Comparison of ENCODE assay signal across 27 mouse cellular contexts in genomic region chr2:163554996-163555395, GRCm38 (mm10). TPM values are rescaled to one million over a fixed set of nuclear protein-coding genes. Genes with fewer than 3 reads are reported as not detected.
DNase-seq lines count a peak whose midpoint lies in the region; ATAC-seq and TF ChIP-seq lines count a peak whose summit lies in the region.
"Had no signal": no experiment of that assay in that cellular context is flagged by ENCODE, and none has a peak within 500 bp of the region (broad histone marks: within the 10 kb centered on the region; RNA-seq: fewer than 3 reads in every experiment).

No protein-coding gene starts in this region.

- WGBS in embryonic facial prominence, embryonic 14.5 days, result 78% methylated on average over 6 of the region's 6 CpGs
- 80% methylated on average over 6 of the region's 6 CpGs for WGBS in embryonic facial prominence, embryonic 10.5 days
- WGBS in liver, adult 2 months, result 28% methylated on average over 6 of the region's 6 CpGs
- WGBS in liver, embryonic 13.5 days (ENCODE audit: insufficient replicate concordance), result 70% methylated on average over 6 of the region's 6 CpGs
- WGBS in heart, embryonic 11.5 days (ENCODE audit: insufficient replicate concordance), result 65% methylated on average over 6 of the region's 6 CpGs

- H3K4me2 ChIP-seq in embryonic facial prominence, embryonic 14.5 days (ENCODE audit: low read depth, low read length), result no peak overlapping the region
- no peak overlapping the region for H3K4me2 ChIP-seq in liver, embryonic 13.5 days
- no peak overlapping the region for H3K4me2 ChIP-seq in heart, embryonic 11.5 days
- H3K4me2 ChIP-seq: embryonic facial prominence, embryonic 12.5 days; forebrain, embryonic 13.5 days; limb, embryonic 12.5 days; midbrain, embryonic 13.5 days had no signal

- H3K79me2 ChIP-seq in liver, adult 2 months (ENCODE audit: control insufficient read depth, insufficient read depth, low read length), result no peaks in the 10 kb centered on the region; the same call in 1 of the 2 replicates

- no peaks in the 10 kb centered on the region for H3K27me3 ChIP-seq in embryonic facial prominence, embryonic 14.5 days (replicated peaks; ENCODE audit: control insufficient read depth, insufficient read depth, low read length)
- peaks cover 3% of the 10 kb centered on the region; the same call in 1 of the 2 replicates for H3K27me3 ChIP-seq in embryonic facial prominence, embryonic 10.5 days (replicated peaks; ENCODE audit: low read depth, poor library complexity, severe bottlenecking)
- H3K27me3 ChIP-seq in liver, adult 2 months (ENCODE audit: control insufficient read depth, insufficient read depth, low read length), result no peaks in the 10 kb centered on the region
- no peaks in the 10 kb centered on the region for H3K27me3 ChIP-seq in liver, embryonic 13.5 days
- H3K27me3 ChIP-seq in heart, embryonic 11.5 days (ENCODE audit: control insufficient read depth, insufficient read depth, low read length), result peaks cover 28% of the 10 kb centered on the region
- H3K27me3 ChIP-seq: embryonic facial prominence, embryonic 12.5 days; forebrain, embryonic 13.5 days; midbrain, embryonic 13.5 days had no signal

- H3K4me1 ChIP-seq in embryonic facial prominence, embryonic 14.5 days (ENCODE audit: control insufficient read depth, insufficient read depth, low read length), result no peaks in the 10 kb centered on the region
- no peaks in the 10 kb centered on the region for H3K4me1 ChIP-seq in embryonic facial prominence, embryonic 10.5 days
- peaks cover 68% of the 10 kb centered on the region for H3K4me1 ChIP-seq in liver, adult 2 months (ENCODE audit: control insufficient read depth, insufficient read depth, low read length)
- H3K4me1 ChIP-seq in liver, embryonic 13.5 days (replicated peaks), result peaks cover 63% of the 10 kb centered on the region
- H3K4me1 ChIP-seq in heart, embryonic 11.5 days (ENCODE audit: control insufficient read depth, insufficient read depth, low read length), result 0 out of 2 replicates have a peak, but pooled peaks cover 7% of the 10 kb centered on the region
- H3K4me1 ChIP-seq: embryonic facial prominence, embryonic 12.5 days; forebrain, embryonic 13.5 days; limb, embryonic 12.5 days; midbrain, embryonic 13.5 days had no signal

- peak; percentile 12 for DNase-seq in embryonic facial prominence, embryonic 14.5 days (ENCODE audit: low spot score)
- DNase-seq in embryonic facial prominence, embryonic 10.5 days (ENCODE audit: low spot score), result no peak
- peak; percentile 76 for DNase-seq in liver, adult 2 months (ENCODE audit: extremely low read depth, low read depth, low spot score)
- DNase-seq in liver, result no peak
- no peak for DNase-seq in liver, embryonic 13.5 days
- DNase-seq: cerebellum, adult 18-20 months; cerebellum, postnatal 14 days; gastrocnemius, adult 2 months; kidney, postnatal 10 days; lung, adult 2 months; lung, postnatal 14 days; right cerebral cortex, postnatal 14 days; spleen, adult 18-20 months had no signal

- no peak for TF ChIP-seq CTCF in liver, adult 2 months (IDR thresholded peaks at IDR 0.05; ENCODE audit: low read depth, low read length)

- no peaks in the 10 kb centered on the region for H3K9me3 ChIP-seq in embryonic facial prominence, embryonic 14.5 days (ENCODE audit: control insufficient read depth, low read length)
- no peaks in the 10 kb centered on the region for H3K9me3 ChIP-seq in embryonic facial prominence, embryonic 10.5 days
- H3K9me3 ChIP-seq in liver, embryonic 13.5 days (replicated peaks), result no peaks in the 10 kb centered on the region
- no peaks in the 10 kb centered on the region for H3K9me3 ChIP-seq in heart, embryonic 11.5 days (replicated peaks; ENCODE audit: control insufficient read depth, low read length)
- H3K9me3 ChIP-seq: embryonic facial prominence, embryonic 12.5 days; forebrain, embryonic 13.5 days; hindbrain, embryonic 10.5 days; limb, embryonic 12.5 days; midbrain, embryonic 13.5 days had no signal

- no peaks in the 10 kb centered on the region for H3K36me3 ChIP-seq in embryonic facial prominence, embryonic 14.5 days (ENCODE audit: control insufficient read depth, insufficient read depth, low read length)
- H3K36me3 ChIP-seq in embryonic facial prominence, embryonic 10.5 days (replicated peaks), result no peaks in the 10 kb centered on the region
- H3K36me3 ChIP-seq in liver, adult 2 months (ENCODE audit: control insufficient read depth, insufficient read depth, low read length), result peaks cover 58% of the 10 kb centered on the region
- H3K36me3 ChIP-seq in liver, embryonic 13.5 days, result peaks cover 17% of the 10 kb centered on the region; the same call in 1 of the 2 replicates
- H3K36me3 ChIP-seq in heart, embryonic 11.5 days (ENCODE audit: control insufficient read depth, insufficient read depth, low read length), result no peaks in the 10 kb centered on the region
- H3K36me3 ChIP-seq: embryonic facial prominence, embryonic 12.5 days; hindbrain, embryonic 10.5 days; limb, embryonic 12.5 days; midbrain, embryonic 13.5 days had no signal

- TF ChIP-seq POLR2A in liver, adult 2 months (IDR thresholded peaks at IDR 0.05; ENCODE audit: extremely low read depth, insufficient read depth, low read length), result no peak

- no peak overlapping the region for H3K9ac ChIP-seq in embryonic facial prominence, embryonic 14.5 days (ENCODE audit: low read depth, low read length)
- peak overlapping the region; percentile 50 for H3K9ac ChIP-seq in liver, adult 2 months (ENCODE audit: low read depth, low read length)
- H3K9ac ChIP-seq in liver, embryonic 13.5 days, result no peak overlapping the region
- no peak overlapping the region for H3K9ac ChIP-seq in heart, embryonic 11.5 days (ENCODE audit: low read depth, low read length)
- H3K9ac ChIP-seq: embryonic facial prominence, embryonic 12.5 days; forebrain, embryonic 13.5 days; limb, embryonic 12.5 days; midbrain, embryonic 13.5 days had no signal

- H3K27ac ChIP-seq in embryonic facial prominence, embryonic 14.5 days (replicated peaks; ENCODE audit: low read depth, low read length), result no peak overlapping the region
- no peak overlapping the region for H3K27ac ChIP-seq in embryonic facial prominence, embryonic 10.5 days (replicated peaks)
- peak overlapping the region; percentile 85 for H3K27ac ChIP-seq in liver, adult 2 months (replicated peaks; ENCODE audit: insufficient read depth, low read depth, low read length)
- peak overlapping the region; percentile 70 for H3K27ac ChIP-seq in liver, embryonic 13.5 days
- no peak overlapping the region for H3K27ac ChIP-seq in heart, embryonic 11.5 days (ENCODE audit: low read depth, low read length)
- H3K27ac ChIP-seq: embryonic facial prominence, embryonic 12.5 days; forebrain, embryonic 13.5 days; gastrocnemius, adult 2 months; hindbrain, embryonic 10.5 days; limb, embryonic 12.5 days; midbrain, embryonic 13.5 days had no signal

- ATAC-seq in embryonic facial prominence, embryonic 14.5 days (ENCODE audit: low read depth), result no peak
- ATAC-seq in liver, embryonic 13.5 days (ENCODE audit: low read depth), result peak; percentile 3; the same call in 1 of the 2 replicates
- no peak for ATAC-seq in erythroid progenitor cell, adult 5-6 weeks (replicated peaks; ENCODE audit: low FRiP score, poor library complexity, severe bottlenecking)
- ATAC-seq in heart, embryonic 11.5 days (replicated peaks; ENCODE audit: insufficient number of reproducible peaks, low FRiP score, low TSS enrichment), result no peak
- ATAC-seq: forebrain, embryonic 13.5 days; hindbrain, embryonic 16.5 days; midbrain, embryonic 13.5 days had no signal

- H3K4me3 ChIP-seq in embryonic facial prominence, embryonic 14.5 days (ENCODE audit: low read depth, low read length), result no peak overlapping the region
- H3K4me3 ChIP-seq in embryonic facial prominence, embryonic 10.5 days, result no peak overlapping the region
- no peak overlapping the region for H3K4me3 ChIP-seq in liver, adult 2 months (ENCODE audit: insufficient read depth, low read depth, low read length)
- no peak overlapping the region for H3K4me3 ChIP-seq in liver, embryonic 13.5 days (replicated peaks)
- no peak overlapping the region for H3K4me3 ChIP-seq in heart, embryonic 11.5 days (ENCODE audit: low read depth, low read length)
- H3K4me3 ChIP-seq: embryonic facial prominence, embryonic 12.5 days; erythroblast, embryonic 14.5 days; forebrain, embryonic 13.5 days; gastrocnemius, adult 2 months; hindbrain, embryonic 10.5 days; limb, embryonic 12.5 days; midbrain, embryonic 13.5 days had no signal

RNA-seq across cellular contexts. Expression of gene Ttpal, which starts 47.1 kb away (rescaled TPM):
- 40.6 and 46.2 TPM in 2 replicates for polyA plus RNA-seq in embryonic facial prominence, embryonic 14.5 days (2014; fragmentation: Nextera tagmentation; extraction: Ambion mirVana)
- 31.3 and 33.4 TPM in 2 replicates for polyA plus RNA-seq in embryonic facial prominence, embryonic 10.5 days (2016; fragmentation: Nextera tagmentation; extraction: Ambion mirVana)
- total RNA-seq in liver, adult 2 months (2014; rRNA removed), result 9.3 and 9.7 TPM in 2 replicates
- polyA plus RNA-seq in liver, adult 2 months (2012; rRNA removed), result 8.1 and 12.4 TPM in 2 replicates
- 13.9 and 15.9 TPM in 2 replicates for polyA plus RNA-seq in liver, embryonic 13.5 days (2015; fragmentation: Nextera tagmentation; extraction: Ambion mirVana)
- total RNA-seq in erythroid progenitor cell, adult 5-6 weeks (2015; ENCODE audit: low replicate concordance), result 10.8 and 10.9 TPM in 2 replicates
- total RNA-seq in erythroid progenitor cell, adult 5-6 weeks (2017; ENCODE audit: low replicate concordance), result 6.4 and 6.8 TPM in 2 replicates
- 28.2 TPM in 2 replicates for polyA plus RNA-seq in heart, embryonic 11.5 days (2014; fragmentation: Nextera tagmentation; extraction: Ambion mirVana)

RNA-seq across cellular contexts. Expression of gene Hnf4a, which starts 48.4 kb away (rescaled TPM):
- not detected in 2 replicates for polyA plus RNA-seq in embryonic facial prominence, embryonic 14.5 days (2014; fragmentation: Nextera tagmentation; extraction: Ambion mirVana)
- not detected in 2 replicates for polyA plus RNA-seq in embryonic facial prominence, embryonic 10.5 days (2016; fragmentation: Nextera tagmentation; extraction: Ambion mirVana)
- total RNA-seq in liver, adult 2 months (2014; rRNA removed), result 164 and 213 TPM in 2 replicates
- 260 and 313 TPM in 2 replicates for polyA plus RNA-seq in liver, adult 2 months (2012; rRNA removed)
- polyA plus RNA-seq in liver, embryonic 13.5 days (2015; fragmentation: Nextera tagmentation; extraction: Ambion mirVana), result 12.3 and 15.3 TPM in 2 replicates
- total RNA-seq in erythroid progenitor cell, adult 5-6 weeks (2015; ENCODE audit: low replicate concordance), result not detected in 2 replicates
- not detected in 2 replicates for total RNA-seq in erythroid progenitor cell, adult 5-6 weeks (2017; ENCODE audit: low replicate concordance)
- 0.04 and 0.56 TPM in 2 replicates for polyA plus RNA-seq in heart, embryonic 11.5 days (2014; fragmentation: Nextera tagmentation; extraction: Ambion mirVana)
- total RNA-seq: gastrocnemius, adult 2 months; heart, adult 8-10 months; layer of hippocampus, adult 18-20 months; layer of hippocampus, postnatal 14 days; monocyte, adult 5-6 weeks; neutrophil, adult 5-6 weeks had no signal
- polyA plus RNA-seq: embryonic facial prominence, embryonic 12.5 days; forebrain, embryonic 13.5 days; hindbrain, embryonic 10.5 days; hindbrain, embryonic 16.5 days; limb, embryonic 12.5 days; midbrain, embryonic 13.5 days had no signal

Comparison
In these comparisons a context has a peak if more than half of its experiments do, and no peak if none do; other contexts are left out.
1. DNase-seq: peak in embryonic facial prominence, embryonic 14.5 days (single experiment) and liver, adult 2 months (single experiment); none in embryonic facial prominence, embryonic 10.5 days (single experiment), liver (single experiment) and liver, embryonic 13.5 days (single experiment).
2. RNA of gene Hnf4a, which starts 48.4 kb away (polyA plus RNA-seq): 260 to 313 TPM in liver, adult 2 months; 12.3 to 15.3 TPM in liver, embryonic 13.5 days, 0.04 to 0.56 TPM in heart, embryonic 11.5 days, not detected in embryonic facial prominence, embryonic 14.5 days and not detected in embryonic facial prominence, embryonic 10.5 days; every median in the first group is over 10 times any median in the second.
3. H3K27ac ChIP-seq: peak in liver, adult 2 months (single experiment) and liver, embryonic 13.5 days (single experiment); none in embryonic facial prominence, embryonic 14.5 days (single experiment), embryonic facial prominence, embryonic 10.5 days (single experiment) and heart, embryonic 11.5 days (single experiment).